Mouse (Mus musculus): ENCODE results near the gene Plekhg4. TPM values are rescaled to one million over a fixed set of nuclear protein-coding genes. Genes with fewer than 3 reads are reported as not detected.

The Plekhg4 gene
- polyA plus RNA-seq, 1 experiment from 2014 or later = 0.35 TPM

DNA sequence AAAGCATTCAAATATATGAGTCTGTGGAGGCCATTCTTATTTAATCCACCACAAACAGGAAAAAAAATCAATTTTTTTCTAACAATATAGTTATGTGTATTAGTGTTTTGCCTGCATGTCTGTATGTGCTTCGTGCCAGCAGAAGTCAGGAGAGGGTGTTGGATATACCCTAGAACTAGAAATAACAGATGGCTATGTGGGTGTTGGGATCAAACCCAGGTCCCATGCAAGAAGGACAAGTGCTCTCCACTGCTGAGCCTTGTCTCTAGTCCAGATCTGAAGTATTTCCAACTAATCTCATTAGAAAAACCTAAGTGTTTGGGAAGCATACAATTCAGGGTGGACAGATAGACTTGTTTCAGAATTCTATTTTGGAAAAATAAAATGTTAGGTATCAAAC is 48.9 kb downstream of the Plekhg4 start:
- 72% methylated on average over 1 of the region's 1 CpGs for WGBS
- no peaks in the 10 kb centered on the region for H3K36me3 ChIP-seq
- no peaks in the 10 kb centered on the region for H3K27me3 ChIP-seq (replicated peaks)
- no peak overlapping the region for H3K4me3 ChIP-seq
- no peak overlapping the region for H3K9ac ChIP-seq
- peaks cover 2% of the 10 kb centered on the region; the same call in 1 of the 2 replicates for H3K9me3 ChIP-seq
- H3K4me1 ChIP-seq = no peaks in the 10 kb centered on the region
- H3K4me2 ChIP-seq (replicated peaks) = no peak overlapping the region
- H3K27ac ChIP-seq = no peak overlapping the region
- ATAC-seq (ENCODE audit: low FRiP score, low read depth) = no peak

DNA sequence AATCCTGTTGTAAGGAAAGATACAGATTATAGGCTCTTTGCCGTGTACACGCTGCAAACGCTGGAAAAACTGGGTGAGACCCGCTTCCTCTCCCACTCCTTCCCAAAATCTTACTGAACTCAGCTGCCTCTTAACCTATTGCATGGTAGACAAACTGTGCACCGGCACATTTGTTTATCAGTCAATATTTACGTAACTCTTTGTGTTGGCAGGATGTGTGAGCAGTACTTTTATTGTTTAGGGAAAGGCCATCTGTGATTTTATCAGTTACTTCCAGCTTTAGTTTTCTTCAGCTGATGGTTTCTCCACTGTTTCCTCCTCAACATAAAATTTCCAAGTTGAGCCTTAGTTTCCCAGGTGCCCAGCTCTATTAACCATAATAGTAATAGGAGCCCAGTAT is 53.8 kb downstream of the Plekhg4 start:
- no peak overlapping the region for H3K4me3 ChIP-seq
- H3K4me1 ChIP-seq = peaks cover 6% of the 10 kb centered on the region
- no peak overlapping the region for H3K4me2 ChIP-seq (replicated peaks)
- no peaks in the 10 kb centered on the region for H3K9me3 ChIP-seq
- H3K36me3 ChIP-seq = no peaks in the 10 kb centered on the region
- no peak overlapping the region for H3K27ac ChIP-seq
- H3K9ac ChIP-seq = no peak overlapping the region
- no peaks in the 10 kb centered on the region for H3K27me3 ChIP-seq (replicated peaks)
- WGBS = 80% methylated on average over 6 of the region's 6 CpGs
- no peak for ATAC-seq (ENCODE audit: low FRiP score, low read depth)

DNA sequence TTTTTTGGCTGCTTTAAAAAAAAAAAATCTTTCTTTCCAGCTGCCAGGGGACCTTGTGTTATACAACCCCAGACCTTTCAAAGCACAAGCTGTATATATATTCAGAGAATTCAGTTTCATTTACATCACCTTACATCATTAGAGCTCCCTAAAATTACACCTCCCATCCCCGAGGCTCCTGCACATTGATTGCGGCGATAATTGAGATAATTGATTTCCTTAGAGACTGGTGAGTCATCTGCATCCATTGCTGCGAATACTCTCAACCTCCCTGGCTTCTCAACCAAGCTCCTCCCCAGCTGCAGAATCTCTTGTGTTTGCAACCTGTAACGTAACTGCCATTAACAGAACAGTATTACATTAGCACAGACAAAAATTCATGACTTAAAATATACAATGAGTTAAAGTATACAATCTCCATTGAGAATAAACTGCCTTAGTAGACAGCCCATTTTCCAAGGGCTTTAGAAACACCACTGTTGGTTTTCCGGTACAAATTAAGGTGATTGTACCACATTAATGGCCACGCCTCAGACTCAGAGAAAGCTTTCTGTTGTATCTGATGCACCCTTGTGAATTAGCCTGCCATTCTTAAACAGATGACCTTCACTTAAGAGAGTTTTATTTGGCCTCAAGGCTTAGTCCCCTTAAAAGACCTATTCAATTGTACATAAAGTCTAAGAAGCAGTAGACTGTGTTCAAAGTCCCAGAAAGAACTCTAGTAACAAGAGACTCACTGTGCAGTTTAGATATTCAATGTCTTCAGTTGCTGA is 58.9 kb downstream of the Plekhg4 start:
- no peak overlapping the region for H3K4me2 ChIP-seq (replicated peaks)
- no peaks in the 10 kb centered on the region for H3K27me3 ChIP-seq (replicated peaks)
- H3K4me3 ChIP-seq = no peak overlapping the region
- H3K4me1 ChIP-seq = peaks cover 22% of the 10 kb centered on the region
- no peak overlapping the region for H3K27ac ChIP-seq
- H3K9me3 ChIP-seq = no peaks in the 10 kb centered on the region
- H3K9ac ChIP-seq = no peak overlapping the region
- no peaks in the 10 kb centered on the region for H3K36me3 ChIP-seq
- 29% methylated on average over 7 of the region's 7 CpGs for WGBS
- no peak; the same call in 1 of the 2 replicates for ATAC-seq (ENCODE audit: low FRiP score, low read depth)

Other genes with a start within 250 kb of the Plekhg4 start
- not detected in 2 replicates for gene Ces4a, start 241.5 kb upstream of the Plekhg4 start, polyA plus RNA-seq (2016; fragmentation: Nextera tagmentation; extraction: Ambion mirVana)
- gene Cbfb, start 202.6 kb upstream of the Plekhg4 start, polyA plus RNA-seq (2016; fragmentation: Nextera tagmentation; extraction: Ambion mirVana) = 65.8 and 73.1 TPM in 2 replicates
- 26.4 and 27.1 TPM in 2 replicates for gene D230025D16Rik, start 148.1 kb upstream of the Plekhg4 start, polyA plus RNA-seq (2016; fragmentation: Nextera tagmentation; extraction: Ambion mirVana)
- gene B3gnt9, start 118.1 kb upstream of the Plekhg4 start, polyA plus RNA-seq (2016; fragmentation: Nextera tagmentation; extraction: Ambion mirVana) = 6.5 TPM in 2 replicates
- gene Tradd, start 108.7 kb upstream of the Plekhg4 start, polyA plus RNA-seq (2016; fragmentation: Nextera tagmentation; extraction: Ambion mirVana) = 18.7 and 21.2 TPM in 2 replicates
- gene Fbxl8, start 108.6 kb upstream of the Plekhg4 start, polyA plus RNA-seq (2016; fragmentation: Nextera tagmentation; extraction: Ambion mirVana) = 0.90 and 1.0 TPM in 2 replicates
- 0.19 and 0.20 TPM in 2 replicates for gene Hsf4, start 103.5 kb upstream of the Plekhg4 start, polyA plus RNA-seq (2016; fragmentation: Nextera tagmentation; extraction: Ambion mirVana)
- gene Nol3, start 97.1 kb upstream of the Plekhg4 start, polyA plus RNA-seq (2016; fragmentation: Nextera tagmentation; extraction: Ambion mirVana) = 3.5 and 4.3 TPM in 2 replicates
- gene 4931428F04Rik, start 83.4 kb upstream of the Plekhg4 start, polyA plus RNA-seq (2016; fragmentation: Nextera tagmentation; extraction: Ambion mirVana) = 70.6 and 78.4 TPM in 2 replicates
- gene Exoc3l, start 77.2 kb upstream of the Plekhg4 start, polyA plus RNA-seq (2016; fragmentation: Nextera tagmentation; extraction: Ambion mirVana) = 15.9 and 16.3 TPM in 2 replicates
- 66.0 and 75.6 TPM in 2 replicates for gene E2f4, start 75.6 kb upstream of the Plekhg4 start, polyA plus RNA-seq (2016; fragmentation: Nextera tagmentation; extraction: Ambion mirVana)
- 1.5 and 2.2 TPM in 2 replicates for gene Elmo3, start 67.7 kb upstream of the Plekhg4 start, polyA plus RNA-seq (2016; fragmentation: Nextera tagmentation; extraction: Ambion mirVana)
- 1.2 and 1.3 TPM in 2 replicates for gene Lrrc29, start 47.0 kb upstream of the Plekhg4 start, polyA plus RNA-seq (2016; fragmentation: Nextera tagmentation; extraction: Ambion mirVana)
- gene Tmem208, start 46.9 kb upstream of the Plekhg4 start, polyA plus RNA-seq (2016; fragmentation: Nextera tagmentation; extraction: Ambion mirVana) = 112 and 113 TPM in 2 replicates
- gene Fhod1, start 25.3 kb upstream of the Plekhg4 start, polyA plus RNA-seq (2016; fragmentation: Nextera tagmentation; extraction: Ambion mirVana) = 0.92 and 0.98 TPM in 2 replicates
- 4.4 and 4.5 TPM in 2 replicates for gene Slc9a5, start 24.4 kb upstream of the Plekhg4 start, polyA plus RNA-seq (2016; fragmentation: Nextera tagmentation; extraction: Ambion mirVana)
- gene Kctd19, start 40.2 kb downstream of the Plekhg4 start, polyA plus RNA-seq (2016; fragmentation: Nextera tagmentation; extraction: Ambion mirVana) = not detected in 2 replicates
- gene Lrrc36, start 40.3 kb downstream of the Plekhg4 start, polyA plus RNA-seq (2016; fragmentation: Nextera tagmentation; extraction: Ambion mirVana) = 1.6 and 1.8 TPM in 2 replicates
- 242 and 246 TPM in 2 replicates for gene Tppp3, start 98.3 kb downstream of the Plekhg4 start, polyA plus RNA-seq (2016; fragmentation: Nextera tagmentation; extraction: Ambion mirVana)
- gene Zdhhc1, start 123.6 kb downstream of the Plekhg4 start, polyA plus RNA-seq (2016; fragmentation: Nextera tagmentation; extraction: Ambion mirVana) = 29.0 and 30.7 TPM in 2 replicates
- 23.8 and 25.7 TPM in 2 replicates for gene Hsd11b2, start 145.5 kb downstream of the Plekhg4 start, polyA plus RNA-seq (2016; fragmentation: Nextera tagmentation; extraction: Ambion mirVana)
- 142 and 143 TPM in 2 replicates for gene Atp6v0d1, start 192.8 kb downstream of the Plekhg4 start, polyA plus RNA-seq (2016; fragmentation: Nextera tagmentation; extraction: Ambion mirVana)
- gene Ripor1, start 232.0 kb downstream of the Plekhg4 start, polyA plus RNA-seq (2016; fragmentation: Nextera tagmentation; extraction: Ambion mirVana) = 21.3 and 22.1 TPM in 2 replicates

Data from neural tube, embryonic 12.5 days (tissue).